Mouse (Mus musculus) pancreas, adult 10 weeks (tissue): ENCODE results near the gene Ccnj. TPM values are rescaled to one million over a fixed set of nuclear protein-coding genes. Genes with fewer than 3 reads are reported as not detected.

ENCODE experiments used
- polyA plus RNA-seq: library from polyadenylated mRNA; stranded (reverse); fragments of 350-450 nt; fragmentation: Illumina TruSeq; extraction: RNeasy Lipid Tissue Mini Kit (QIAGEN cat#74804); gene quantifications from one replicate; pipeline ENCODE4 v1.2.3, GENCODE M21; 2015; ENCODE audit warnings: low read depth, low replicate concordance; ENCODE audit not compliant: insufficient read depth

The Ccnj gene
- polyA plus RNA-seq, result 0.89 TPM

DNA sequence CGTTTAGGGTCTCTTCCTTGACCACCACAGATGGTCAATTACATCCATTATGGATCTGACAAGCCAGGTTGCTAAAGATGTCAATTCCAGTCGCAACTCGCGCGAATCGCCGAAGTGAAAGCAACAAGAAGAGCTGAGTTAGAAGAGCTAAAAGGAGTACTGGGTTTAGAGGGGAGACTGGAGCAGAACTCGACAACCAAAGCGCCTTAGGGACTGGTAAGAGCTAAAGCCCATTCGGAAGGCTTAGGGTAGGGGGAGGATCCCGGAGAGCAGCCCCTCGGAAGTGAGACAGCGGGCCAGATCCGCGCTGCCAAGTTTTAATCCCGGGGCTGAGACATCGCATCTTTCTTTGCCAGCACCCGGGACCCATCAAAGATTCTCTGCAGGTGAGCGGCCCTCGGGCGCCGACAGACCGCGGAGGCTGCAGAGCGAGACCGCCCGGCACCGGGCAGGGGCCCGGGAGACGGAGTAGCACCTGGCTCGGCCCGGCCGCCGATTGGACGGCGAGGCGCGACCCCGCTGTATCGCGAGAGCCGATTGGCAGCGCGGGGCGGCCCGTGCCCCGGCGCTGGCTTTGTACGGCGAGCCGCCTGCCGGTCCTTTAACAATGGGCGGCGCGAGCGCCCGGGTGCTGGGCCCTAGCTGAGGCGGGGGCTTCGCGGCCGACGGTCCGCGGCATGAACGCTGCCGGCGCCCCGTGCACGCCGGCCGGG lies at the start of gene Ccnj:
TSS of gene Ccnj (plus strand) at position 577 of the 713 bp plus-strand sequence.

DNA sequence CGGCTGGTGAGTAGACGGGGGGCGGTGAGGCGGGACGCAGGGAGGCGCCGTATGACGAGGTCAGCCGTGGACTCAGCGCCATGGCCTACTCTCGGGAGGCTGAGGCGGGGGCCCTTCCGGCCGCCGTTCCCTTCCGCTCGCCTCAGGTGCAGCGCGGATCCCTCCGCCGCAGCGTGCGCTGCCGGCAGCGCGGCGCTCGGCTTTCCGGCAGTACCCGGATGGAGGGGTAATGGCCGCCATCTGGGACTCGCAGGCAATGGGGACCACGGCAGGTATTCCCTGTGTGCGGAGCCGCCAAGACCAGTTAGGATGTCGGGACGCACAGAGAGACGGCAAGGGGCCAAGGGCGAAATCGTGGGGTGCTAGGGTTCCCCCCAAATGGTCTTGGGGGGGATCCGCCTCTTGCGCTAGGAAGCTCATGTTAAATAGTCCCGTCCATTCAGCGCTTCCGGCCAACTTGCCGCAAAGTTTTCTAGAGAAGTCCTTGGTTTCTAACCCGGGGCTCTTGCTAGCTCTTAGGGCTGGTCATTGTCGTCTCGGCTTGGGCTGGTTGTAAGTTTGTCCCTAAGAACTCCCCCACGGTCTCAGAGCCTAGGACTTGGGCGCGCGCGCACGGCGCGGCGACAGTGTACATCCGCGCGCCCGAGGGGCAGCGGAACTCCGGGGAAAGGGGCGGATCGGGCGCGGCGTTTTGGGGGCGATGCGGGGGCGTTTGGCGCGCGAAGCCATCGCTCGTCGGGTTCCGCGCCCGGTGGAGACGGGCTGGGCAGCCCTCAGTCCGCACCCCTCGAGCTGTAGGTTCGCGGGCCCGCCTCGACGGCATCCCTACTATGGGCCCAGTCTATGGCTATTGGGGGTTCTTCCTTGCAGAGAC lies 63.7 kb downstream of the Ccnj start, which contains the start of gene Zfp518a:
TSS of gene Zfp518a (plus strand) at position 187 of the 874 bp plus-strand sequence.

Other genes with a start within 250 kb of the Ccnj start
- gene Aldh18a1, start 242.8 kb upstream of the Ccnj start, polyA plus RNA-seq, result 26.6 TPM
- gene Tctn3, start 219.0 kb upstream of the Ccnj start, polyA plus RNA-seq, result 4.0 TPM
- 18.9 TPM for gene Entpd1, start 218.9 kb upstream of the Ccnj start, polyA plus RNA-seq
- 1.5 TPM for gene Cc2d2b, start 82.5 kb upstream of the Ccnj start, polyA plus RNA-seq
- 1.7 TPM for gene Zfp518a, start 63.4 kb downstream of the Ccnj start, polyA plus RNA-seq
- 2.3 TPM for gene Blnk, start 163.3 kb downstream of the Ccnj start, polyA plus RNA-seq
- gene Dntt, start 198.0 kb downstream of the Ccnj start, polyA plus RNA-seq, result not detected
- gene Opalin, start 245.8 kb downstream of the Ccnj start, polyA plus RNA-seq, result not detected